Mouse (Mus musculus): ENCODE measurements at regions not wholly inside any gene's neighbourhood (a gene's known extent, or its start where the extent isn't known, plus 50 kb on each side); places are given as distances from the start of the nearest gene placed in this dataset.

- Histone ChIP-seq H3K27me3 (no peaks in the 10 kb centered on the region), H3K4me3 (no peak overlapping the region), H3K9me3 (no peaks in the 10 kb centered on the region), H3K4me2 (no peak overlapping the region), H3K36me3 (no peaks in the 10 kb centered on the region), H3K4me1 (peaks cover 18% of the 10 kb centered on the region), H3K9ac (no peak overlapping the region), H3K27ac (0 out of 2 replicates have a peak overlapping the region, but pooled peaks have one; percentile 16)
- no peak for ATAC-seq (ENCODE audit: insufficient number of reproducible peaks, insufficient read depth, low FRiP score, low TSS enrichment, low read depth)
- WGBS: 55% methylated on average over 9 of the region's 9 CpGs
These were observed 281.1 kb upstream of the Mmadhc start for GRCm38 (mm10) chr2:50577736-50578135.

GRCm38 (mm10) chr2:50573455-50573854 is 276.9 kb upstream of the Mmadhc start:
- no peak overlapping the region for H3K4me2 ChIP-seq
- WGBS: 61% methylated on average over 3 of the region's 3 CpGs
- H3K4me3 ChIP-seq: no peak overlapping the region
- no peak overlapping the region for H3K9ac ChIP-seq
- H3K9me3 ChIP-seq: no peaks in the 10 kb centered on the region
- no peak overlapping the region for H3K27ac ChIP-seq
- ATAC-seq (ENCODE audit: insufficient number of reproducible peaks, insufficient read depth, low FRiP score, low TSS enrichment, low read depth): no peak
- no peaks in the 10 kb centered on the region for H3K27me3 ChIP-seq
- H3K36me3 ChIP-seq: no peaks in the 10 kb centered on the region
- peaks cover 36% of the 10 kb centered on the region for H3K4me1 ChIP-seq

- Histone ChIP-seq H3K9ac (no peak overlapping the region), H3K27ac (no peak overlapping the region), H3K36me3 (no peaks in the 10 kb centered on the region), H3K9me3 (no peaks in the 10 kb centered on the region), H3K4me3 (no peak overlapping the region), H3K4me1 (peaks cover 26% of the 10 kb centered on the region), H3K27me3 (no peaks in the 10 kb centered on the region), H3K4me2 (no peak overlapping the region)
- no peak for ATAC-seq (ENCODE audit: insufficient number of reproducible peaks, insufficient read depth, low FRiP score, low TSS enrichment, low read depth)
- WGBS: 45% methylated on average over 4 of the region's 4 CpGs
These were observed 274.4 kb upstream of the Mmadhc start for GRCm38 (mm10) chr2:50571021-50571420.

- Histone ChIP-seq H3K27me3 (no peaks in the 10 kb centered on the region), H3K4me3 (no peak overlapping the region), H3K27ac (no peak overlapping the region; the same call in 1 of the 2 replicates), H3K36me3 (no peaks in the 10 kb centered on the region), H3K4me1 (peaks cover 26% of the 10 kb centered on the region), H3K4me2 (no peak overlapping the region), H3K9ac (no peak overlapping the region), H3K9me3 (no peaks in the 10 kb centered on the region)
- ATAC-seq (ENCODE audit: insufficient number of reproducible peaks, insufficient read depth, low FRiP score, low TSS enrichment, low read depth): no peak
- WGBS: 53% methylated on average over 7 of the region's 7 CpGs
These were observed 273.1 kb upstream of the Mmadhc start for GRCm38 (mm10) chr2:50569502-50570285.

GRCm38 (mm10) chr2:50568777-50569501 is 272.3 kb upstream of the Mmadhc start:
- Histone ChIP-seq H3K4me3 (no peak overlapping the region), H3K27ac (no peak overlapping the region; the same call in 1 of the 2 replicates), H3K4me1 (peaks cover 26% of the 10 kb centered on the region), H3K9ac (no peak overlapping the region), H3K9me3 (no peaks in the 10 kb centered on the region), H3K36me3 (no peaks in the 10 kb centered on the region), H3K27me3 (no peaks in the 10 kb centered on the region), H3K4me2 (no peak overlapping the region)
- 72% methylated on average over 8 of the region's 8 CpGs for WGBS
- no peak for ATAC-seq (ENCODE audit: insufficient number of reproducible peaks, insufficient read depth, low FRiP score, low TSS enrichment, low read depth)

GRCm38 (mm10) chr2:50567542-50567941 is 270.9 kb upstream of the Mmadhc start:
- no peak overlapping the region for H3K4me3 ChIP-seq
- H3K4me2 ChIP-seq: no peak overlapping the region
- H3K9ac ChIP-seq: no peak overlapping the region
- 83% methylated on average over 1 of the region's 1 CpGs for WGBS
- H3K27ac ChIP-seq: no peak overlapping the region
- no peaks in the 10 kb centered on the region for H3K27me3 ChIP-seq
- no peaks in the 10 kb centered on the region for H3K9me3 ChIP-seq
- H3K4me1 ChIP-seq: peaks cover 18% of the 10 kb centered on the region
- ATAC-seq (ENCODE audit: insufficient number of reproducible peaks, insufficient read depth, low FRiP score, low TSS enrichment, low read depth): no peak
- H3K36me3 ChIP-seq: no peaks in the 10 kb centered on the region

- Histone ChIP-seq H3K4me2 (no peak overlapping the region), H3K27ac (no peak overlapping the region), H3K4me1 (no peaks in the 10 kb centered on the region), H3K27me3 (no peaks in the 10 kb centered on the region), H3K36me3 (no peaks in the 10 kb centered on the region), H3K4me3 (no peak overlapping the region), H3K9me3 (no peaks in the 10 kb centered on the region), H3K9ac (no peak overlapping the region)
- no peak for ATAC-seq (ENCODE audit: insufficient number of reproducible peaks, insufficient read depth, low FRiP score, low TSS enrichment, low read depth)
These were observed 257.4 kb upstream of the Mmadhc start for GRCm38 (mm10) chr2:50554031-50554430.

GRCm38 (mm10) chr2:50552437-50552836 is 255.8 kb upstream of the Mmadhc start:
- Histone ChIP-seq H3K4me2 (no peak overlapping the region), H3K9me3 (no peaks in the 10 kb centered on the region), H3K27me3 (no peaks in the 10 kb centered on the region), H3K4me1 (peaks cover 4% of the 10 kb centered on the region; the same call in 1 of the 2 replicates), H3K27ac (no peak overlapping the region), H3K4me3 (no peak overlapping the region), H3K36me3 (no peaks in the 10 kb centered on the region), H3K9ac (no peak overlapping the region)
- 91% methylated on average over 2 of the region's 2 CpGs for WGBS
- no peak for ATAC-seq (ENCODE audit: insufficient number of reproducible peaks, insufficient read depth, low FRiP score, low TSS enrichment, low read depth)

- Histone ChIP-seq H3K4me3 (no peak overlapping the region), H3K27me3 (no peaks in the 10 kb centered on the region), H3K9ac (no peak overlapping the region), H3K4me1 (peaks cover 4% of the 10 kb centered on the region; the same call in 1 of the 2 replicates), H3K36me3 (no peaks in the 10 kb centered on the region), H3K9me3 (no peaks in the 10 kb centered on the region), H3K4me2 (no peak overlapping the region), H3K27ac (no peak overlapping the region)
- no peak for ATAC-seq (ENCODE audit: insufficient number of reproducible peaks, insufficient read depth, low FRiP score, low TSS enrichment, low read depth)
- 69% methylated on average over 8 of the region's 8 CpGs for WGBS
These were observed 253.3 kb upstream of the Mmadhc start for GRCm38 (mm10) chr2:50549871-50550270.

GRCm38 (mm10) chr2:50539741-50540441 is 243.3 kb upstream of the Mmadhc start:
- Histone ChIP-seq H3K9me3 (no peaks in the 10 kb centered on the region), H3K9ac (no peak overlapping the region), H3K4me1 (peaks cover 4% of the 10 kb centered on the region; the same call in 1 of the 2 replicates), H3K4me2 (no peak overlapping the region), H3K27ac (no peak overlapping the region), H3K36me3 (no peaks in the 10 kb centered on the region), H3K27me3 (no peaks in the 10 kb centered on the region), H3K4me3 (no peak overlapping the region)
- 57% methylated on average over 2 of the region's 2 CpGs for WGBS
- no peak for ATAC-seq (ENCODE audit: insufficient number of reproducible peaks, insufficient read depth, low FRiP score, low TSS enrichment, low read depth)

GRCm38 (mm10) chr2:50538068-50538467 is 241.5 kb upstream of the Mmadhc start:
- no peaks in the 10 kb centered on the region for H3K36me3 ChIP-seq
- no peaks in the 10 kb centered on the region for H3K27me3 ChIP-seq
- no peak overlapping the region for H3K4me3 ChIP-seq
- H3K9me3 ChIP-seq: no peaks in the 10 kb centered on the region
- H3K4me1 ChIP-seq: peaks cover 4% of the 10 kb centered on the region; the same call in 1 of the 2 replicates
- ATAC-seq (ENCODE audit: insufficient number of reproducible peaks, insufficient read depth, low FRiP score, low TSS enrichment, low read depth): no peak
- WGBS: 47% methylated on average over 5 of the region's 5 CpGs
- H3K9ac ChIP-seq: no peak overlapping the region
- H3K27ac ChIP-seq: no peak overlapping the region
- H3K4me2 ChIP-seq: no peak overlapping the region

Measured in embryonic facial prominence, embryonic 13.5 days (tissue).